Mouse (Mus musculus) forebrain, embryonic 16.5 days (tissue): Measurements from ENCODE around the gene Slbp. TPM values are rescaled to one million over a fixed set of nuclear protein-coding genes. Genes with fewer than 3 reads are reported as not detected.

Experiments used
- ATAC-seq: fragments of 200-750 bp; cut with Nextera tagmentation; 2 replicates; pipeline ENCODE4 v1.8.0; 2017; ENCODE audit warnings: mild to moderate bottlenecking, moderate library complexity
- H3K27ac ChIP-seq: fragments of 300-500 bp; sonication (generic); 2 replicates; pipeline ENCODE4 v1.5.1; 2014; ENCODE audit warnings: low read length, control low read depth
- H3K27me3 ChIP-seq: fragments of 300-500 bp; sonication (generic); replicated peaks from 2 replicates; pipeline ENCODE4 v1.6.1; 2014; ENCODE audit warnings: low read length; ENCODE audit not compliant: control insufficient read depth, insufficient read depth
- H3K36me3 ChIP-seq: fragments of 300-500 bp; sonication (generic); 2 replicates; pipeline ENCODE4 v1.6.1; 2014; ENCODE audit not compliant: control insufficient read depth, insufficient read depth
- H3K4me1 ChIP-seq: fragments of 300-500 bp; sonication (generic); replicated peaks from 2 replicates; pipeline ENCODE4 v1.6.1; 2014; ENCODE audit warnings: low read length; ENCODE audit not compliant: control insufficient read depth, insufficient read depth
- H3K4me2 ChIP-seq: fragments of 300-500 bp; sonication (generic); 2 replicates; pipeline ENCODE4 v1.6.1; 2014; ENCODE audit warnings: mild to moderate bottlenecking, low read length, control low read depth
- H3K4me3 ChIP-seq: fragments of 300-500 bp; sonication (generic); replicated peaks from 2 replicates; pipeline ENCODE4 v1.5.1; 2014; ENCODE audit warnings: mild to moderate bottlenecking, low read length, control low read depth
- H3K9ac ChIP-seq: fragments of 300-500 bp; sonication (generic); replicated peaks from 2 replicates; pipeline ENCODE4 v1.6.1; 2014; ENCODE audit warnings: low read depth, low read length, control low read depth
- H3K9me3 ChIP-seq: fragments of 300-500 bp; sonication (generic); 2 replicates; pipeline ENCODE4 v1.6.1; 2016; ENCODE audit warnings: low read length; ENCODE audit not compliant: control insufficient read depth
- WGBS: fragments of 180-500 bp; shearing (Covaris S2); extraction: QIAGEN DNeasy Blood & Tissue Kit; methylation state at CpG from one replicate; pipeline ENCODE4 v1.1.7; 2014; 5-methylcytosine and 5-hydroxymethylcytosine counted together
- polyA plus RNA-seq: library from polyadenylated mRNA; unstranded; fragments of >200 nt; fragmentation: Nextera tagmentation; extraction: Ambion mirVana; gene quantifications from 2 replicates; pipeline ENCODE4 v1.2.1, GENCODE M21; 2015

Gene Slbp
- polyA plus RNA-seq, 1 experiment from 2014 or later = 126 TPM

DNA sequence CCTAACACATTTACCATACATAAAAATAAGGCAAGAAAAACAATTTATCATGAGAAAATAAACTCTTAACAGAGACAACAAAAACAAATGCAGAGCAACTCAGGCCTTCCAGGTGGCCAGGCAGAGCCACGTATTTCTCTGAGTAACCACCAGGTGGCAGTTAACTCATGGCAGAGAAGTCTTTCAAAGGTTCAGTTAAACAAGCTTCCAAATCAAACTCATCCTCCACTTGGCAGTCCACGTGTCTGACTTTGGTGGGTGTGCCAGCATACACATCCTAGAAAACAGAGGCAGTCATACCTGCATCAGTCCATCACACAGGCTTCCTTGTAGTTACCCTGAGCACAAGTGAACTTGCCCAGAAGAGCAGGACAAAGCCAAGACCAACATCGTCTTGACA, 11.7 kb downstream of the Slbp start:
- Histone ChIP-seq H3K4me3 (no peak overlapping the region), H3K27ac (no peak overlapping the region), H3K9me3 (no peaks in the 10 kb centered on the region), H3K9ac (no peak overlapping the region), H3K27me3 (no peaks in the 10 kb centered on the region), H3K36me3 (peaks cover 23% of the 10 kb centered on the region), H3K4me1 (no peaks in the 10 kb centered on the region), H3K4me2 (no peak overlapping the region)
- no peak for ATAC-seq
- 38% methylated on average over 3 of the region's 3 CpGs for WGBS

DNA sequence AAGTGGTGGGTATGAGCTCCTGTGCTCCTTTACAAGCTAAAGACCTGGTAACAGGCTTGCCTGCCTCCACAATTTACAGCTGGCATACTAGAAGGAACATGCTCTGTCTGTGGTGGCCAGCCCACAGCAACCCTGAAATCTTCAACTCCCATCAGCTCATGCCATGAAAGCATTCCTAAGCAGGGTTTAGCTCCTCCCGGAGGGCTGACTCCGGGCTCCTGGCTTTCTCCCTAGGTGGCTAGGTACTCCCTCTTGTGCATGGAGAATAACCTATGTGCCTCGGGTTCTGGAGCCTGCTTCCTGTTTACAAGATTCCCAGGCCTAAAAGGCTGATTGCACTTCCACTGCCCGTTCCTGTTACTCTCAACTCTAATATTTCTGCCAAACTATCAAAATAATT, 13.5 kb downstream of the Slbp start:
- H3K36me3 ChIP-seq = peaks cover 17% of the 10 kb centered on the region
- H3K4me2 ChIP-seq = no peak overlapping the region
- H3K27me3 ChIP-seq = no peaks in the 10 kb centered on the region
- WGBS = 70% methylated on average over 4 of the region's 4 CpGs
- H3K9me3 ChIP-seq = no peaks in the 10 kb centered on the region
- no peak overlapping the region for H3K4me3 ChIP-seq
- no peak overlapping the region for H3K27ac ChIP-seq
- no peak overlapping the region for H3K9ac ChIP-seq
- no peak for ATAC-seq
- H3K4me1 ChIP-seq = no peaks in the 10 kb centered on the region

GRCm38 (mm10) chr5:33637606-33638350, 14.6 kb downstream of the Slbp start:
- peaks cover 13% of the 10 kb centered on the region for H3K36me3 ChIP-seq
- H3K27me3 ChIP-seq = no peaks in the 10 kb centered on the region
- H3K9ac ChIP-seq = no peak overlapping the region
- no peaks in the 10 kb centered on the region for H3K4me1 ChIP-seq
- H3K27ac ChIP-seq = no peak overlapping the region
- no peak overlapping the region for H3K4me2 ChIP-seq
- H3K4me3 ChIP-seq = no peak overlapping the region
- 87% methylated on average over 3 of the region's 3 CpGs for WGBS
- ATAC-seq = no peak
- H3K9me3 ChIP-seq = no peaks in the 10 kb centered on the region

GRCm38 (mm10) chr5:33635361-33635760, 17.0 kb downstream of the Slbp start:
- H3K9ac ChIP-seq = no peak overlapping the region
- no peak overlapping the region for H3K27ac ChIP-seq
- no peak overlapping the region for H3K4me2 ChIP-seq
- 83% methylated on average over 3 of the region's 3 CpGs for WGBS
- no peak overlapping the region for H3K4me3 ChIP-seq
- H3K36me3 ChIP-seq = peaks cover 2% of the 10 kb centered on the region; the same call in 1 of the 2 replicates
- H3K9me3 ChIP-seq = no peaks in the 10 kb centered on the region
- H3K4me1 ChIP-seq = peaks cover 2% of the 10 kb centered on the region
- ATAC-seq = no peak
- no peaks in the 10 kb centered on the region for H3K27me3 ChIP-seq

DNA sequence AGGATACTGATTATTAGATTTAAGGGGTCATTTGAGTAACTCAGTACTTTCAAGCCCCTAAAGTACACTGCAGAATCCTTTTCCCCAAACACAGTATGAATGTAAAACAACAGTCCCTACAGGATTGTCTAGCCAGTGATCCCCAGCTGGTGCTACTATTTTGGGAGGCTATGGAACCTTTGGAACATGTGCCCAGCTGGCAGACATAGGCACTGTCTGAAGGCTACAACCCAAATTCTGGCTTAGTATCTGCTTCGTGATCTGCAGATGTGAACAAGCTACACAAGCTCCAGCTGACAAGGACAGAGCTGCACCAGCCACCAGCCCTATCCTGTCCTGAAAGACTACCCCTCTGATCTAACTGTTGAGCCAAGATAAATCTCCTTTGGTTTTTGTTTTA, 19.8 kb downstream of the Slbp start:
- Histone ChIP-seq H3K36me3 (no peaks in the 10 kb centered on the region; the same call in 1 of the 2 replicates), H3K27me3 (no peaks in the 10 kb centered on the region), H3K9me3 (no peaks in the 10 kb centered on the region), H3K4me1 (peaks cover 19% of the 10 kb centered on the region), H3K4me2 (no peak overlapping the region), H3K4me3 (no peak overlapping the region), H3K9ac (no peak overlapping the region), H3K27ac (no peak overlapping the region)
- 89% methylated on average over 1 of the region's 1 CpGs for WGBS
- ATAC-seq = no peak

DNA sequence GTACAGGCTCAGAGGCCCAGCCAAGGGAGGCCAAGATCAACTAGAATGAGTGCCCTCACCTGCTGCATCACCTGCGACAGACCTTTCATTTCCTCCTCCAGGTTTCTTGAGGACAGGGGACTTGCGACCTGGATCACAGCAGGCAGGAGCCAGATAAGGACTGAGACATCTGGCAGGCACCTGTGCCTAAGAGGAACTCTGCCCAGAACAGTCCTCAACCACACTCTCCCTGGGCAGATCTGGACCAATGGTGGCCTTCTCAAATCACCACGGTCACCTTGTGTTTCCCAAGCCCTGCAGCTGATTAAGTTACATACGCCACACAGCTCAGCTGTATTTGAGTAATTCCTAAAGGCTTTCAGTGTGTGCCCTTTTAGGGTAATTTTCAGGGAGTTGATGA, 21.8 kb downstream of the Slbp start:
- Histone ChIP-seq H3K27ac (no peak overlapping the region), H3K4me1 (peaks cover 19% of the 10 kb centered on the region), H3K9me3 (no peaks in the 10 kb centered on the region), H3K27me3 (no peaks in the 10 kb centered on the region), H3K4me3 (no peak overlapping the region; the same call in 1 of the 2 replicates), H3K9ac (no peak overlapping the region; the same call in 1 of the 2 replicates), H3K4me2 (peak overlapping the region; percentile 85), H3K36me3 (no peaks in the 10 kb centered on the region)
- ATAC-seq = no peak
- WGBS = 86% methylated on average over 4 of the region's 4 CpGs

DNA sequence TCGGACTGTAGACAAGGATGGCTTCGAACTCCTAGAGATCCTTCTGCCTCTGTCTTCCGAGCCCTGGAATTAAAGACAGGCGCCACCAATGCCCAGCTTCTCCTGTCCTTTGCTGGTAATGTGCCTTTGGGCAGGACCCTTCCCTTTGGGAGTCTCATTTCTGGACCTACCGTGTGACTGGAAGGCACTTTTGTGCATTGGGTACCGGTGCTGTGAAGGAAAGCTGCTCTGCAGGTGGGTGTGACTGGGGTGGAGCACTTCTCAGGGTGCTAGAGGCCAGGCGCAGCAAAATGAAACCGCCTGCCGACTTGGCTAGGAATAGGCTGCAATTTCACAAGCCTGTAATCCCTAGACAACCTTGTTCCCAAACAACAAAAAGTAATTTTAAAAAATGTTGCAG, 22.3 kb downstream of the Slbp start:
- peak overlapping the region; percentile 85 for H3K4me2 ChIP-seq
- 8% methylated on average over 9 of the region's 9 CpGs for WGBS
- H3K4me3 ChIP-seq = peak overlapping the region; percentile 83
- H3K9ac ChIP-seq = peak overlapping the region; percentile 68
- peaks cover 19% of the 10 kb centered on the region for H3K4me1 ChIP-seq
- no peaks in the 10 kb centered on the region for H3K9me3 ChIP-seq
- peak; percentile 7 for ATAC-seq
- peak overlapping the region; percentile 56 for H3K27ac ChIP-seq
- H3K36me3 ChIP-seq = no peaks in the 10 kb centered on the region
- H3K27me3 ChIP-seq = no peaks in the 10 kb centered on the region

DNA sequence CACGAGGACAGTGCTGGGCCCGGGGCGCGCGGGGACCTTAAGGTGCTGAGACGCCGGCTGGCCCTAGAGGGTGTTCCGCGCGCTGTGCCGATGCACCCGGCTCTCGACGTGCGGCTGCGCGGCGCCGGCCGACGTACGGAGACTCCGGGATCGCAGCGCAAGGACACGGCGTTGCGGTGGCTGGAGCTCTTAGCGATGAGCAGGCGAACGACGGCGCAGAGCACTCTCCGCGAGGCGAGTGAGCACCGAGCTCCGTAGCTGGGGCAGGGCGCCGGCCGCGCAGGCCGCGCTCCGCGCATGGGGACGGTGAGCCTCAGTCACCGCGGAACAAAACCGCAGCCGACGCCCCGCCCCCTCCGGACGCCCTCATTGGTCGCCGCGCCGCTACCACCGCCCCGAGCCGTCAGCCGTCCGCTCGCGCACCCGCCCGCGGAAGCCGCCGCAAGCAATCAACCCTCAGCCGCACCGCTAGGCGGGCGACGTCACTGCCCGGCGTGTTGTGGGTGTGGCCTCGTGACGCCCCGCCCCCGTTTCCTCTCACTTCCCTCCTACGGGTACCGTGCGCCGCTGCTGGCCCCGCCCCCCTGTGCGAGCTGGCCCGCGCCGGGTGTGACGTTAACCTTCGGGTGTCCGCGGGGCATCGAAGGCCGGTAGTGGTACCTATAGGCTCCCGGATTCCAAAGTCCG, 22.9 kb downstream of the Slbp start, which contains the start of the genes Fam53a and Gm9903:
TSS of gene Fam53a (minus strand) at position 335 of the 687 bp plus-strand sequence.
TSS of gene Gm9903 (plus strand) at position 625 of the 687 bp plus-strand sequence.
- Histone ChIP-seq H3K36me3 (no peaks in the 10 kb centered on the region), H3K4me2 (peak within 1 kb of the TSS; percentile 89), H3K27ac (peak within 1 kb of the TSS; percentile 87), H3K27me3 (no peaks in the 10 kb centered on the region), H3K4me1 (peaks cover 19% of the 10 kb centered on the region), H3K9ac (peak within 1 kb of the TSS; percentile 80), H3K9me3 (no peaks in the 10 kb centered on the region), H3K4me3 (peak within 1 kb of the TSS; percentile 83)
- ATAC-seq = peak; percentile 97
- under 1% methylated on average over 93 of the region's 99 CpGs for WGBS

DNA sequence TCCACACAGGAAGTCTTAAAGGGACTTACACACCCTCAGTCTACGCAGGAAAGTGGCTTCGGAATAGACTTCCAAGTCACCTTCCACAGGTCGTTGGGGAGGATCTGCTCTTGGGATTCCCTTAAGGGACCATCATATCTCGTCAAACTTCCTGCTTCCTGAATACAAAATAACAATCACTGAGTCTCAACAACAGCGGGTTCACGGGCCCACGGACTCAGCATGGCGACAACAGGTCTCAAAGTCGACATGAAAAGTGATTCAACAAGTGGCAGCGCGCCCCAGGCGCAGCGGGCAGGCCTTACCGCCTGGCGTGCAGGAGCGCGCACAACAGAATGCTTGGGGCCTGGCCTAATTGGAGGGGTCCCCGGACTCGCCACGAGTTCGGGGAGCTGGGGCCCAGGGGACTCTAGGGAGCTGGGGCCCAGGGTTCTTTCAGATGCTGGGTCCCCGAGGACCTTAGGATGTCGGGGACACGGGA, 23.5 kb downstream of the Slbp start:
- H3K27ac ChIP-seq = peak overlapping the region; percentile 87
- WGBS = under 1% methylated on average over 24 of the region's 24 CpGs
- no peaks in the 10 kb centered on the region for H3K9me3 ChIP-seq
- H3K4me3 ChIP-seq = peak overlapping the region; percentile 83
- peak overlapping the region; percentile 80 for H3K9ac ChIP-seq
- H3K27me3 ChIP-seq = no peaks in the 10 kb centered on the region
- no peak for ATAC-seq
- no peaks in the 10 kb centered on the region for H3K36me3 ChIP-seq
- H3K4me1 ChIP-seq = peaks cover 19% of the 10 kb centered on the region
- H3K4me2 ChIP-seq = peak overlapping the region; percentile 89
